Mouse (Mus musculus) megakaryocyte progenitor cell, adult 5-6 weeks (primary cell): ENCODE measurements around the gene Hspa12b. TPM values are rescaled to one million over a fixed set of nuclear protein-coding genes. Genes with fewer than 3 reads are reported as not detected.

Experiments used
- ATAC-seq: replicated peaks from 2 replicates; pipeline ENCODE4 v1.8.0; 2016; ENCODE audit warnings: mild to moderate bottlenecking, moderate TSS enrichment, inconsistent platforms; ENCODE audit not compliant: poor library complexity
- total RNA-seq, 2 experiments: library from RNA; stranded (forward) in 1 of 2; stranded (reverse) in 1 of 2; fragments of 157-497, 149-512 nt in 1 of 2; fragments of 200-1000 nt in 1 of 2; gene quantifications; 2 replicates each; pipeline versions ENCODE4 v1.2.3 to v1.2.4; 2015 to 2017

Hspa12b gene
- total RNA-seq, 2 experiments from 2014 or later, result 0.12 TPM; not detected in 1

DNA sequence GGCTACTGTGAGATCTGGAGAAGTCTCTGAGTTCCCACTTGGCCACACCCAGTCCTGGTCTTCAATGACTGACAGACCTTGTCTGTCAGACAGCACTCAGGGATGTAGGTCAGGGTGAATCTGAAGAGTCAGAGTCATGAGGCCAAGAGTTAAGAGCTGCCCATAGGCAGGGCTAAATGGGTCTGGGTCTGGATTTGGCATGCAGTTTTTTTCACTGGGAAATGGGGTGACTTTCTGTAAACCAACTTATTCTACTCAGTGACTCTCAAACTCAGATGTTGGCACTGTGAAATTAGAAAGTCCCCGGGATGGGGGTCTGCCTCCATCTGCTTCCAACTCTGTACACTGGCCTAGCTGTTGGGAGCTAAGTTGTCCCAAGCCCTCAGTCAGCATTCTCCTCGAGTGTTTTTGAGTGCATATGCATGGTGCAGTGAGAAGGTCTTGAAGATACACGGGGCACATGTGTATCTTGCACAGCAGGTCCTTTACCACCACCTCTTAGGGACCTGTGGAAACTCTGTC lies 1.6 kb downstream of the Hspa12b start:
- no peak for ATAC-seq

DNA sequence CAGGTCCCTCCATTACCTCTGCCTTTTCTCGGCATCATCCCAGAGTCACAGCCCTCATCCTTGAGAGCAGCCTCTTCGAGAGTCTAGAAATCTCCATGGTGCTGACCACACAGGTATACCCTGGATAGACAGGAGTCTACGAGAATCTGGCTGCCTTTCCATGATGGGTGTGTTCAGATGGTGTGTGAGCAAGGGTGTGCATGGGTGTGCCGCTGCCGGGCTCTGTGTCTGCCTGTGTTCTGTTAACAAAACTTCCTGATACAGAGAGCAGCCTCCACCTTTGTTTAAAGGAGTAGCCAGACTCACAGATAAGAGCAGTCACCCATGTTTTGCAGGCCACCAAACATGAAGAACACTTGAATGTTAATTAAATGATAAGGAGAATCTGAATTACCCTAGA lies 2.8 kb downstream of the Hspa12b start:
- peak; percentile 77 for ATAC-seq

DNA sequence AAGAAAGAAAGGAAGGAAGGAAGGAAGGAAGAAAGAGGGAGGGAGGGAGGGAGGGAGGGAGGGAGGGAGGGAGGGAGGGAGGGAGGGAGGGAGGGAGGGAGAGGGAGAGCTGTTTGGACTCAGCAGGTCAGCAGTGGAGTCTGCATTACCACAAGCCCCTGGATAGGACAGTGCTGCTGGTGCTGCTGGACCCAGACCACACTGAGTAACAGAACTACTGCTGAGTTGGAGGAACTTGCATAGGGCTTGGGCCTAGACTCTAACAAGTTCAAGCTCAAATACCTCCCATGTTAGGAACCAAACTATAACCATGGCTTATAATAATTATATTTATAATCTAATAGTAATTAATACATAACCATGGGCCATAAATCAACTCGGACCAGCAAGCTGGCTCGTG lies 3.8 kb downstream of the Hspa12b start:
- no peak for ATAC-seq

DNA sequence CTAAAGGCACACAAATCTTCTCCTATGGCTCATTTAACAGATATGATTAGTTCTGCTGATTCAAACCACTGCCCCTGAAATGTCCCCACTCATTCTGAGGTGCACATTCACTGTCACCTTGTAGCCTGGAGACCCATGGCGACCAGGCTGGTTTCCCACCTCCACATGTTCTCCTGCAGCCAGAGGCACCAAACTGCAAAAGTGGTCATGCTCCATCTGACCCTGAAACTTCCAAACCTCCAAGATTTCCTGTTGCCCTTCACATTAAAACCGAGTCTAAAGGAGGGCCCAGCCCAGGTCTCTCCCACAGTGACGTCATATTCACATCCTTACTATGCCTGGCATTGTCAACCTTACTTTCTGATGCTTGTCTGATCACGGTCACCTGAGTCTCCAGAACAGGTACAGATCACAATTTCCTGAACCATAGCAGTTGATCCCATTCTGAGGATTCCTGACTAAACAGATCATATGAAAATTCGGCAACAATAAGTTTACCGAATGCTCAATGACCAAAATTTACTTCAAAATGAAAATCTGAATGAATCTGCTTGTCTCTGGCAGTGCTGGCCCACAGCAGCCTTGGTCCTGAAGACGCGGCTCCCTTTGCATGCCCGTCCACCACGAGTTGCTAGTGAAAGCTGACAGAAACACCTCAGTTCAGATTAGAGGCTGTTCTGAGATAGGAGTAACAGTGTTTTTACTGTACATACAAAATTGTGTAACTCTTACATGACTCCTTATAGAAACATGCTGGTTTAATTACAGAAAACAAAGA lies 5.2 kb downstream of the Hspa12b start:
- ATAC-seq, result no peak

DNA sequence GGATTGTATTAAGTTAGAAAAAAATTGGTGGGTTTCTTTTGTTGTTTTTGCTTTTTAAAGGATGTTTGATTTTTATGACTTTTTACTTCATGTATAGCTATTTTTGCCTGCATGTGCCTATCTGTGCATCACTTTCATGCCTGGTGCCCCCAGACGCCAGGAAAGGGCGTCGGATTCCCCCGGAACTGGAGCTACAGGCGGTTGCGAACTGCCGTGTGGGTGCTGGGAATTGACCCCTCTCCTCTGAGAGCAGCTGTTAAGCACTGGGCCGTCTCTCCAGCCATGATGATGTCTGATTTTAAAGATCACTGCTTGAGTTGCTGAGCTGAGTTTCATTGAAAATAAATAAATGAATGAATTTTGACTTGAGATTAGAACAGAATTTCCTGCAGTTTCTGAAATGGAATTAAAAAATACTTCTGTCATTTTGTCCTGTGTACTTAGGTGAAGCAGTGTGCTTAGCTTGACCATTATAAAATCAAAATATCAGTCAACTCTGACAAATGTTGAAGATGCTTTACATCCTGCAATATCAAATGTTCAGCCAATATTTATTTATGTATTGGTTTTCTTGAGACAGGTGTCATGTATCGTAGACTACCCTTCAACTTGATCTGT lies 6.0 kb downstream of the Hspa12b start, which contains the start of gene Gm11037:
Gene Gm11037, plus strand, starts transcription at position 568 of the 618 bp plus-strand sequence.
- ATAC-seq, result no peak

DNA sequence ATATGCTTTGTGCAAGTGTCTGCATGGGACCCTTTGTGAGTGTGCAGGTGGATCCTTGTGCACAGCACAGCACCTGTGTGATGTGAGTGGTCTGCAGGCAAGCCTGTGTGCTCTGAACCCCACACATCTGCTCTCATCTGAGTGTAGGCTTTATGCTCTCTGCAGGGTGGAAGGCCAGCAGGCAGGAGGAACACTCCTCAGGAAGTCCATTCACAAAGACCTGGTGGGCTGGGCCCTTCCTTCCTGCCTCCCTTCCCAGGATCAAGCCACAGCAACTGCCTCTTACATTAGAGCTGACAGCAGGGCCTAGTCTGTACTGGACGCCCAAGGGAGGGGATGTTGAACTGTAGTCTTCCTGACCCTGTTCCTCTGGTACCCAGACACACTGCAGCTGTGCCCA lies 7.3 kb downstream of the Hspa12b start:
- no peak for ATAC-seq

DNA sequence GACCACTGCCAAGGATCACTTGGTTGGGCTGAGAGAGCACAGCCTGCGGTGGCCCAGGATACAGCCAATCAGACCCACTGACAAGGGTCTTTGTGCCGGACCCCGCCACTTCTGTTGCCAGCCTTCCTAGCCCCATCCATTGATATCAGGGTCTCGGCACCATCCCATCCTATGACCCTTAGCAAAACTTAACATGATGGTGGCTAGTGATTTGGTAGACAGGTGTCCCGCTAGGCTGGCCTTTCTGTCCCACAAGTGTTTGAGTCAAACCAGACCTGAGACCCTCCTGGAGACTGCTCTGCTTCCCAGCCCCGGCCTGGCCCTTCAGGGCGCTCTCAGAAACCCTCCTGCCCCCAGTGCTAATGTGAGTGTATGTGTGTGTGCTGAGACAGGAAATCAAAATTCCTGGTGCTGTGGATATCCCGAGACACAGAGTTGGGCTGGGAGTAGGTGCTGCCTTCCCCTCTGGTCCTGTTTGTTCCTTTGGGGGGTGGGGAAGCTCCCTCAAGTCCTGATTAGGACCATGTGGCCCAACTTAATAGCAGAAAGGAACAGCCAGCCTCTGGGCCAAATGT lies 7.8 kb downstream of the Hspa12b start:
- no peak for ATAC-seq

DNA sequence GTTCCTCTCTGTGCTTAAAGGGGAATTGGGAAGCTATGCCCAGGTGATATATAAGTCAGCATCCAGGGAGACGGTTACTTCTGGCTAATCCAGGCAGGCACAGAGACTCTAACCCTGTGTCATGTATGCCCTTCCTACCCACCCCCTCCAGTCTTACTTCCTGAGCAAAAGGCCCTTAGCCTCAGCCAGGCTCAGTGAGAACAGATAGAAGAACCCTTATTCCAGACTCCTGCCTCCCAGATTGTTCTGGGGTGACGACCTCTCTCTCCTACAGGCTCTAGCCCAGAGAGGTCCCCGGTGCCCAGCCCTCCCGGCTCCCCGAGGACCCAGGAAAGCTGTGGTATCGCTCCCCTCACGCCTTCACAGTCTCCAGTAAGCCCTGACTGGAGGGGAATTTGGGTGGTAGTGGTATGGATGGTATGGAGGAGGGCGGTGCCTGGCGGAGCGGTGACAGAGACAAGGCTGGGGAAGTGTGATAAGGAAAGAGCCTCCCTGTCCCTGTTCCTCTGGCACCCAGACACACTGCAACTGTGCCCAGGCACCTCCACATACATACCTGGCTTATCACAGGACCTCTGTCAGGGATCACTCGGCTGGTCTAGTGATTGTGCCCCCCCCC lies 8.6 kb downstream of the Hspa12b start:
- ATAC-seq, result peak; percentile 94

DNA sequence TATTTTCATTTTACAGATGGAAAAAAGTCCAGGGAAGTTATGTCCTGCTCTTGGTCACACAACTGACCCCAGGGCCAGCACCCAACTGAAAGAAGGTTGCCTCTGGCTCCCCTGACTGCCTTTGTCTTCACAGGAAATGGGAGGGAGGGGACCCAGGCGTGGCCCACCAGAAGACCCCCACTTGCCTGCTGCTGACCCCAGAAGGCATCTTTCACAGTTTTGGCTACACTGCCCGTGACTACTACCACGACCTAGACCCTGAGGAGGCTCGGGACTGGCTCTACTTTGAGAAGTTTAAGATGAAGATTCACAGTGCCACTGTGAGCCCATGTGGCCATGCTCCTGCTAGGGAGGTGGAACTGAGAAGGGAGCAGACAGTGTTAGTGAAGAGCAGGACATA lies 11.2 kb downstream of the Hspa12b start:
- ATAC-seq, result no peak

DNA sequence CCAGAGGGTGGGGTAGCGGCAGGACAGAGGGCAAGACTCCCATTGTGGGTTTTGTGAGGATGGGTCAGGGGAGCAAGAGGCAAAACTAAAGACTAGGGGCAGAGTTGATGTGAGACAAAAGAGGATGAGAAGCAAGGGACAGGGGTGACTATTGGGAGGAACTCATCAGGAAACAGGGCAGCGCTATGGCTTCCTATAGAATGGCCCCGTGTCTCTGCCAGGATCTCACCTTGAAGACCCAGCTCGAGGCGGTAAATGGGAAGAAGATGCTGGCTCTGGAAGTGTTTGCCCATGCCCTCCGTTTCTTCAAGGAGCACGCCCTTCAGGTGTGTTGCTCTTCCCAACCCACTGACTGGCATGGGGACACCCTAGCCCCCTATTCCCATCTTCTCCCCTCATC lies 11.7 kb downstream of the Hspa12b start:
- ATAC-seq, result no peak

DNA sequence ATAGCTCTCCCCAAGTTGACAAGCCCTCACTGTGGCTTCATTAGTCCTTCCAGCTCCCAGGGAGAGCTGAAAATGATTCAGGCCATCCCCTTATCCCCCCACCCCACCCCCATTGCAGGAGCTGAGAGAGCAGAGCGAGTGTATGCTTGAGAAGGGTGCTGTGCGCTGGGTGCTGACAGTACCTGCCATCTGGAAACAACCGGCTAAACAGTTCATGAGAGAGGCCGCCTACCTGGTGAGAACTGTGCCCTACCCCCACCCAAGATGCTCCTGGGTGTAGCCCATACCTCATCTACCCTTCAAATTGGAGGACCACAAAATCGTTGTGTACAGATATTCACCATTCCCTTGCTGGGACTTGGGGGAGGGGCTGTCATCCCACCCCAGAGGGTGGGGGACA lies 12.2 kb downstream of the Hspa12b start:
- no peak for ATAC-seq

DNA sequence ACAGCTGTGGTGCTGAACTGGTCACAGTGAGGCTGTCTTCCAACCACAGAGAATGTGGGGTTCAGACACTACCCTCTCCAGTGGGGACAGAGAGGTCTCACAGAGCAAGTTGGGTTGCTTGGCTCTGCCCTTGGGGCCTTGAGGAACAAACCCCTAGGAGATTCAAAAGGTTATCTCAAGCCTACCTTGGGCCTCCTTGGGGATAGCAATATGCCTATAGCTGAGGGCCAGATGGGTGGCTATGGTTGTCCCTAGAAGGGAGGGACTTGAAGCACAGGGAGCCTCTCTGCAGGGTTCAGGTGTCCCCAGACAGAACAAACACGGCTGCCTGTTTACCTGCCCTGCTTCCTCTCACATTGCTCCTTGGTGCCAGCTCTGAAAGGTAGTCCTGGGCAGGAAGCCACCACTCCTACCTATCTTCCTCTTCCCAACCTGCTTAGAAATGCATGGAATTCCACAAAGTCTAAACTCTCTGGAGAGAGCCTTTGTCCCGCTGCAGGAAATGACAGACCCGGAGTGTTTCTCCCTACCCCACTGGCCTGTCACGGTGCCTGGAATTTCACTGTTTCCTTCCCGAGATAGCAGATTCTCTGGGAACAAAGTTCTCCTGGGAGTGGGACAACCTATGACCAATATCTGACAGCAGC lies 12.9 kb downstream of the Hspa12b start:
- no peak for ATAC-seq

DNA sequence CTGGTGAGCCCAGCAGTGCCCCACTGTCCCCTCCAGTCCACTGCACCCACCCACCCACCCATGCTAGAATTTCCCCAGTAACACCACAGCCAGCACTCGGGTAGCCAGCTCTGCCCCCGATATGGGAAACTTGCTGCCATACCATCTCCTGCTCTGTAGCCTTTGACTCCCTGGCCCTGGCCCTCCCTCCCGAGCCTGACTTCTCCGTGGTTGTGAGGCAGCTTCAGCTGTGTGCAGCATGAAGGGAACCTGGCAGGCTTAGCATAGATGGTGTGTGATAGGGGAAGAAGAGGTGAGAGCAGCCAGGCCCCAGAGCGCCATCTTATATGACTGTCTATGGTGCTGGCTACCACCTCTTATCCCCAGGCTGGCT lies 13.4 kb downstream of the Hspa12b start:
- ATAC-seq, result no peak

DNA sequence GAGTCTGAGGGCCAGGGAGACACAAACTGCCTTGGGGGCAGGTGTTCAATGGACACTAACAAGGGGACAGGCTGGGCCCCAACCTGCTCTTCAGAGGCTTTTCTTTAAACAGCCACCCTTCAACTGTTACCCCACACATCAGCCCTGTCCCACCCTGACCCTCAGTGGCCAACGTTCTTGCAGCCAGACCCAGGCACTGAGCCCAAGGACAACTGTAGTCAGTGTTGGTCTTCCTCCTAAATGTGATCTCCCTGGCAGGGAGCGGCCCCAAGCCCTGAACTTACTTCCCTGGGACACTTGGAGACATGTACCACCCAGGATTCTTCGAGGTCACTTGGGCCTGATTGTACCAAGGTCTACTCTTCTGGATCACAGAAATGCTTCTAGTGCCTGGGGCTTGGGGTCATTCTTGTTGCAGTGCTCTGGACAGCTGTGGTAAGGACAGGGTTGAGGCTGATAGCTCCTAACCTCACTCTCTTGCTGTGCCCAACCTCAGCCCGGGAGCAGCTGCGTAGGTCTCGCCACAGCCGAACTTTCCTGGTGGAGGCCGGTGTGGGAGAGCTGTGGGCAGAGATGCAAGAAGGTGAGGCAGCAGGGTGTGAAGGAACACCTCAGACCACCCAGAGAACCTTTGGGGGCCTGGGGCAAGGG lies 14.4 kb downstream of the Hspa12b start:
- ATAC-seq, result no peak

DNA sequence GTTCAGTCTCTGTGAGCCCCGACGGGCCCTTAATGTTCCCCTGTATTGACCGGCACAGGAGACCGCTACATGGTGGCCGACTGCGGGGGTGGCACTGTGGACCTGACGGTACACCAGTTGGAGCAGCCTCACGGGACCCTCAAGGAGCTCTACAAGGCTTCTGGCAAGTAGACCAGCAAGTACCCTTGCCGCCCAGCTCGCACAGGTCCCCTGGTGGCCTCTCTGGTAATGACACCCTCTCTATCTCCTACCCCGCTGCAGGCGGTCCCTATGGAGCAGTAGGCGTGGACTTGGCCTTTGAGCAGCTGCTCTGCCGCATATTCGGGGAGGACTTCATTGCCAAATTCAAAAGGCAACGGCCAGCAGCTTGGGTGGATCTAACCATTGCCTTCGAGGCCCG lies 15.5 kb downstream of the Hspa12b start:
- ATAC-seq, result peak; percentile 93

DNA sequence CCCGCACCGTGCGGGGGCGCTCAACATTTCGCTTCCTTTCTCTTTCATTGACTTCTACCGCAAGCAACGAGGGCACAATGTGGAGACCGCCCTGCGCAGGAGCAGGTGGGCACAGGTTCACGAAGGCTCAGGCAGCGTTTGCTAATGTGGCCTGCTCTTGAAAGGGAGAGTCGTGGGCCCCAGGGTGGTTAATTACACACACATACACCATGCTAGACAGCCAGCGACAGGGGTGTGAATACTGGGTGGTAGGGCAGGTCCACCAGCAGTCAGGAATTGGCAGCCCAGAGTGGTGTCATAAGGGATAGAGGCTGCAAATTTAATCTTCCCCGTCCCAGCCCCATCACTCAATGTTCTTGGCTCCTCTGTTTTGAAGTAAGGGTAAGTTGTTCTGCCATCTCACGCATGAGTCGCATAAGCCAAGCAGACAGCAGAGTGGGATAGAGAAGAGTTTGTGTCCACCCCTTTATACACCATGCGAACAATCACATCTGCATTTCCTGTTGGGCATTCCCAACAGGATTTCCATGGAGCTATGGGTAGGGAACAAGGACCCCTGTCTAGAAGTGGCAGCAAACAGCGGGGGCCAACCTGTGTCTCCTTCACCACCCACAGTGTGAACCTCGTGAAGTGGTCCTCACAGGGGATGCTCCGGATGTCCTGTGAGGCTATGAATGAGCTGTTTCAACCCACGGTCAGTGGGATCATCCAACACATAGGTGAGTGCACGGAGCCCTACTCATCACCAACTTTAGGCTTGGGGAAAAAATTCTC lies 16.1 kb downstream of the Hspa12b start:
- ATAC-seq, result no peak

DNA sequence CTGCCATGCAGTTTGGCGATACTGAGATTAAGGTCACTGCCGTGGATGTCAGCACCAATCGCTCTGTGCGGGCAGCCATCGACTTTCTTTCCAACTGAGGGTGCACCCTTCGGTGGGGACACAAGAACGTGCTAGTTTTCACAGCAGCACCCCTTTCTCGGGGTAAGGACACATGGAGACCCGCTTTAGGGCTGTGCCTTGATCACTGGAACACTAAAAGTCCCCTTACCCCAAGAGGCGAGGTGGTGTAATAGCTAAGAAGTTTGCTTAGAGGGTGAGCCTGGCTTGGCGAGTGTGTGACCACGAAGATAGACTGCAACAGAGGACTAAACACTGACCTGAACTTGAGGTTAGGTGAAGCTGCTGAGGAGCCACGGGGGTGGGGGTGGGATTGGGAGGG lies 18.0 kb downstream of the Hspa12b start:
- ATAC-seq, result no peak

DNA sequence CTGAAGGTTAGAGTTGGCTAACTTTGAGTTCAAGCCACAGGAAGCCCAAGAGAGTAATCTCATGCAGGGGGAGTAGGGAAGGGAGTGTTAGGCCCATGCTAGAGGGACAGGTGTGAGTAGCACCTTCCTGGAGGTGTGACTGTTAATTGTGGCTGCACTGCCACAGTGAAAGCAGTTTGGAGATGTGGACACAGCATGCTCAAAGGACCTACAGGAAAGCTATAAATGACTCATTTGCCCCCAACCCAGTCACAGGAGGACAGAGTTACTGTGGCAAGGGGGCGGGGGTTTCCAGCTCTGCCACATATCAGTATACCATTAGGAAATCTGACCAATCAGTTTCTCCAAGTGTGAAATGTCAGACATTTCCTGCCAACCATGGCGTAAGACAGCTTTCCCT lies 18.5 kb downstream of the Hspa12b start:
- no peak for ATAC-seq

DNA sequence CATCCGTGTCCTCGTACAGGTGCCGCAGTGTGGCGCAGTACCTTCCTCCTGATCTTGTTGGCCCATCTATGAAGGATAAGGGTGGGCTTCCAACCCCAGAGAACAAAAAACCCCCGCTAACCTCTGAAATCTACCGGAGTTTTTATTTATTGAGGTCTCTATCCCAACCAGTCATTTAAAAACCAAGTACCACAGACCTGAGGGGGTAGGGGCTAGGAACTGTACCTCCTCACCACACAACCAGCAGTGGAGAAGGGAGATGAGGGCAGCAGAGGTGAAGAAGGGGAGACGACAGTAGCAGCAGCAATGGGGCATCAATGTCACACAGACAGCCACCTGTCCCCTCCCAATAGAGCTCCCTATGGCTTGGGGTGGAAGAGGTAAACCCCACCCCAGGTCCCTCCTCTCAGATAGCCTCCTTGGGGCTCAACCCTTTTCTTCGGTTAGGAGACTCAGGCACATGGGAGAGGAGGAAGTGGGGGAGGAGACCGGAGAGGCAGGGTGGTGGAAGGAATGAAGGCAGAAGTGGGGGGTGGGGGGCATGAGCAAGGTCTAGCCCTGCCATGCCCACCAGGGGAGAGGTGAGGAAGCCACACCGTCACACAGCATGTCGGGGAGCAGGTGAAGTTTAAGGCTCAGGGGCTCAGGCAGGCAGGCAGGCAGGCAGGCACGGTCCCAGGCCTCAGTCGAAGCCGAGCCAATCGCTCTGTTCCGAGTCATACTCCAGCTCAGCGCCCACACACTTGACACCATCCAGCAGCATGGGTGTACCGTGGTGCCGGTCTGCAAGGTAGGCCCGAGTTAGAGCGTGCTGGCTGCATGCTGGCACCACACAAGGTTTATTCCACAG lies 19.3 kb downstream of the Hspa12b start:
- ATAC-seq, result no peak
